Mouse (Mus musculus): Measurements from ENCODE around the gene Prkn.

DNA sequence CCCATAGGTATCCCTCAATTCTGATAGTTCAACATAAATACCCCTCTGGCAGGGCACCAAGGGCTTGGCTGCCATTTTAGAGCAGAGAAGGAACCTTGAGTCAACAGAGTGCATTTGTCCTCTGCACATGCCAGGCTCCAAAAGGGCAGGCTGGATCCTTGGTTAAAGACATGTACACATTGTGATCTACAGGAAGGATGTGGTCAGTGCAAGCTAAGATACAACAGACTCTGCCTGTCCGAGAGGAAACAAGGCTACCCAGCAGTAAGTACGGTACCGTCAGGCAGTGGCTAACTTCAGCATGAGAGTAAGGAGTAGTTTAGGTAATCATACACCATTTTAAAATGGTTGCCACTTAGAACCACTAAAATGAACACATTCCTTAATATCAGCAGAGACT is 884.0 kb downstream of the Prkn start:
- TF ChIP-seq CTCF (IDR thresholded peaks at IDR 0.05; ENCODE audit: borderline replicate concordance, extremely low read depth, insufficient read depth, insufficient read length) (no peak), POLR2A (IDR thresholded peaks at IDR 0.05; ENCODE audit: borderline replicate concordance, extremely low read depth, insufficient read depth, insufficient read length, poor library complexity, severe bottlenecking) (no peak)
